In the genomic region with DNA sequence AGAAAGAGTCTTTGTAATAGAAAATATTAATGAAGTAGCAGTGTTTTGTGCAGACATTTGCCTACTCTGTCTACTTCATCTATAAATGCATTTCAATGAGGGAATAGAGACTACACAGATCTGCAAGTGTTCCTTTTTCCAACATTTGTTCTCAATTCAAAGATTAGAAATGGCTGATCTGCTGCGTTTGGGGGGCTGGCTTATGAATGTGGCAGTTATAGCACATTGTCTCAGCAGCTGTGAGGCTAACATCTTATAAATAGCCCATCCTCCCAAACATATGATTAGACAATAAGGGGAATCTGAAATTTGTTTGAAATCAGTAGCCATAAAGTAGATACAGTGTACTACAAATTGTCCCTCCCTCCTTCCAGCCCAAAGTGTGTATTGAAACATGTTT, we compare ENCODE assay signal across 17 mouse cellular contexts.
DNase-seq lines count a peak whose midpoint lies in the region; ATAC-seq and TF ChIP-seq lines count a peak whose summit lies in the region.
"Had no signal": no experiment of that assay in that cellular context is flagged by ENCODE, and none has a peak within 500 bp of the region (broad histone marks: within the 10 kb centered on the region; RNA-seq: fewer than 3 reads in every experiment).

No protein-coding gene starts in this region.

- no peak overlapping the region for H3K4me2 ChIP-seq in forebrain, embryonic 14.5 days (ENCODE audit: low read length)
- H3K4me2 ChIP-seq in forebrain, embryonic 12.5 days: no peak overlapping the region
- no peak overlapping the region for H3K4me2 ChIP-seq in forebrain, embryonic 16.5 days (ENCODE audit: low read length)
- H3K4me2 ChIP-seq: embryonic facial prominence, embryonic 12.5 days had no signal

- TF ChIP-seq CTCF in layer of hippocampus, adult 2 months (conservative IDR thresholded peaks at IDR 0.05): no peak

- WGBS in forebrain, embryonic 14.5 days: 68% methylated on average over 1 of the region's 1 CpGs
- 72% methylated on average over 1 of the region's 1 CpGs for WGBS in forebrain, embryonic 12.5 days
- 50% methylated on average over 1 of the region's 1 CpGs for WGBS in forebrain, embryonic 16.5 days

- intact Hi-C loops in left cerebral cortex, postnatal 10 days (cut with DNase I): no loop called here

- H3K36me3 ChIP-seq in forebrain, embryonic 14.5 days (ENCODE audit: control insufficient read depth, insufficient read depth, low read length): no peaks in the 10 kb centered on the region
- H3K36me3 ChIP-seq in forebrain, embryonic 12.5 days (replicated peaks): no peaks in the 10 kb centered on the region
- no peaks in the 10 kb centered on the region for H3K36me3 ChIP-seq in forebrain, embryonic 16.5 days (ENCODE audit: control insufficient read depth, insufficient read depth)
- H3K36me3 ChIP-seq: embryonic facial prominence, embryonic 10.5 days; embryonic facial prominence, embryonic 12.5 days had no signal

- no peak overlapping the region for H3K4me3 ChIP-seq in forebrain, embryonic 14.5 days (ENCODE audit: low read depth, low read length)
- no peak overlapping the region for H3K4me3 ChIP-seq in forebrain, embryonic 12.5 days (replicated peaks)
- 0 out of 2 replicates have a peak overlapping the region, but pooled peaks have one; percentile 4 for H3K4me3 ChIP-seq in layer of hippocampus, adult 2 months
- no peak overlapping the region for H3K4me3 ChIP-seq in forebrain, embryonic 16.5 days (replicated peaks; ENCODE audit: low read length)
- H3K4me3 ChIP-seq: embryonic facial prominence, embryonic 10.5 days; embryonic facial prominence, embryonic 12.5 days had no signal

- H3K27ac ChIP-seq in forebrain, embryonic 14.5 days (ENCODE audit: low read depth, low read length): no peak overlapping the region
- H3K27ac ChIP-seq in forebrain, embryonic 12.5 days: no peak overlapping the region
- peak overlapping the region; percentile 50 for H3K27ac ChIP-seq in layer of hippocampus, adult 2 months
- H3K27ac ChIP-seq in forebrain, embryonic 16.5 days (ENCODE audit: low read length): 0 out of 2 replicates have a peak overlapping the region, but pooled peaks have one; percentile 33
- H3K27ac ChIP-seq: embryonic facial prominence, embryonic 10.5 days; embryonic facial prominence, embryonic 12.5 days had no signal

- no peaks in the 10 kb centered on the region for H3K27me3 ChIP-seq in forebrain, embryonic 14.5 days (replicated peaks; ENCODE audit: control insufficient read depth, insufficient read depth, low read length)
- H3K27me3 ChIP-seq in forebrain, embryonic 12.5 days: no peaks in the 10 kb centered on the region
- H3K27me3 ChIP-seq in forebrain, embryonic 16.5 days (replicated peaks; ENCODE audit: control insufficient read depth, insufficient read depth, low read length): no peaks in the 10 kb centered on the region
- H3K27me3 ChIP-seq: embryonic facial prominence, embryonic 12.5 days had no signal

- no peaks in the 10 kb centered on the region for H3K4me1 ChIP-seq in forebrain, embryonic 14.5 days (ENCODE audit: control insufficient read depth, insufficient read depth, low read length)
- no peaks in the 10 kb centered on the region for H3K4me1 ChIP-seq in forebrain, embryonic 12.5 days
- H3K4me1 ChIP-seq in forebrain, embryonic 16.5 days (replicated peaks; ENCODE audit: control insufficient read depth, insufficient read depth, low read length): no peaks in the 10 kb centered on the region
- H3K4me1 ChIP-seq: embryonic facial prominence, embryonic 10.5 days; embryonic facial prominence, embryonic 12.5 days had no signal

- no peak overlapping the region for H3K9ac ChIP-seq in forebrain, embryonic 14.5 days (ENCODE audit: low read length)
- H3K9ac ChIP-seq in forebrain, embryonic 12.5 days: no peak overlapping the region
- no peak overlapping the region for H3K9ac ChIP-seq in forebrain, embryonic 16.5 days (replicated peaks; ENCODE audit: low read depth, low read length)
- H3K9ac ChIP-seq: embryonic facial prominence, embryonic 12.5 days had no signal

- no peaks in the 10 kb centered on the region for H3K9me3 ChIP-seq in forebrain, embryonic 14.5 days (replicated peaks; ENCODE audit: control insufficient read depth, low read length)
- H3K9me3 ChIP-seq in forebrain, embryonic 12.5 days: no peaks in the 10 kb centered on the region
- no peaks in the 10 kb centered on the region for H3K9me3 ChIP-seq in forebrain, embryonic 16.5 days (ENCODE audit: control insufficient read depth, low read length)
- H3K9me3 ChIP-seq: embryonic facial prominence, embryonic 10.5 days; embryonic facial prominence, embryonic 12.5 days had no signal

- peak; percentile 25 for DNase-seq in forebrain, embryonic 14.5 days (ENCODE audit: low spot score)
- DNase-seq in layer of hippocampus, adult 2 months (ENCODE audit: low spot score in 2 of 2): no peak
- no peak for DNase-seq in layer of hippocampus, adult 9-11 months
- DNase-seq in left cerebral cortex, postnatal 10 days (ENCODE audit: extremely low spot score in 1 of 2, low spot score in 2 of 2): no peak
- DNase-seq in urinary bladder, postnatal 14 days (ENCODE audit: low spot score): no peak
- DNase-seq: adrenal gland, adult 2 months; adrenal gland, postnatal 10 days; adrenal gland, postnatal 25 days; cerebellum, adult 11-12 months; cerebellum, adult 2 months; cerebellum, adult 9-10 months; cerebellum, postnatal 10 days; cerebellum, postnatal 25 days had no signal

- ATAC-seq in forebrain, embryonic 14.5 days: peak; percentile 48; the same call in 1 of the 2 replicates
- ATAC-seq in forebrain, embryonic 12.5 days (ENCODE audit: low FRiP score): no peak
- ATAC-seq in forebrain, embryonic 16.5 days: peak; percentile 79

Comparison
In these comparisons a context has a peak if more than half of its experiments do, and no peak if none do; other contexts are left out.
1. H3K27ac ChIP-seq: peak in layer of hippocampus, adult 2 months (single experiment) and forebrain, embryonic 16.5 days (single experiment); none in forebrain, embryonic 14.5 days (single experiment) and forebrain, embryonic 12.5 days (single experiment).